Comparison of ENCODE assay signal across 21 mouse cellular contexts in genomic region chr13:42852086-42852485, GRCm38 (mm10).
"Had no signal": no experiment of that assay in that cellular context is flagged by ENCODE, and none has a peak within 500 bp of the region (broad histone marks: within the 10 kb centered on the region; RNA-seq: fewer than 3 reads in every experiment).

No protein-coding gene starts in this region.

- H3K27ac ChIP-seq: liver, embryonic 13.5 days; liver, embryonic 15.5 days; lung, embryonic 15.5 days; macrophage; midbrain, embryonic 12.5 days; neural tube, embryonic 12.5 days; stomach, embryonic 15.5 days; stomach, postnatal 0 days had no signal

- DNase-seq: liver, embryonic 13.5 days; liver, postnatal 0 days; lung, adult 2 months; lung, postnatal 14 days; lung, postnatal 36 days; midbrain, embryonic 14.5 days; retina, postnatal 1 day; right cerebral cortex, postnatal 25 days; right cerebral cortex, postnatal 4 days; spleen, adult 18-20 months; thymus, adult 18-20 months; thymus, postnatal 14 days; thymus, postnatal 36 days had no signal

- H3K4me1 ChIP-seq: liver, embryonic 13.5 days; liver, embryonic 15.5 days; lung, embryonic 15.5 days; megakaryocyte, embryonic 14.5 days; neural tube, embryonic 12.5 days; stomach, embryonic 15.5 days had no signal

- H3K4me3 ChIP-seq: liver, embryonic 13.5 days; liver, embryonic 15.5 days; lung, embryonic 15.5 days; megakaryocyte, embryonic 14.5 days; midbrain, embryonic 12.5 days; neural tube, embryonic 12.5 days; stomach, embryonic 15.5 days had no signal
